Mouse (Mus musculus) heart, embryonic 10.5 days (tissue): ENCODE measurements around the gene Nfil3. TPM values are rescaled to one million over a fixed set of nuclear protein-coding genes. Genes with fewer than 3 reads are reported as not detected.

Experiments used
- DNase-seq: peaks from one replicate; pipeline ENCODE4 v3.0.0-alpha.2; 2017; ENCODE audit warnings: low spot score
- H3K27ac ChIP-seq: fragments of 300-500 bp; sonication (generic); 2 replicates; pipeline ENCODE4 v1.5.1; 2016; ENCODE audit warnings: mild to moderate bottlenecking
- H3K27me3 ChIP-seq: fragments of 300-500 bp; sonication (generic); 2 replicates; pipeline ENCODE4 v1.6.1; 2016; ENCODE audit warnings: mild to moderate bottlenecking; ENCODE audit not compliant: poor library complexity, insufficient read depth, severe bottlenecking
- H3K36me3 ChIP-seq: fragments of 300-500 bp; sonication (generic); 2 replicates; pipeline ENCODE4 v1.6.1; 2016; ENCODE audit warnings: mild to moderate bottlenecking, moderate library complexity
- H3K4me1 ChIP-seq: fragments of 300-500 bp; sonication (generic); 2 replicates; pipeline ENCODE4 v1.6.1; 2016; ENCODE audit warnings: mild to moderate bottlenecking
- H3K4me3 ChIP-seq: fragments of 300-500 bp; sonication (generic); 2 replicates; pipeline ENCODE4 v1.5.1; 2016; ENCODE audit warnings: mild to moderate bottlenecking, moderate library complexity
- H3K9me3 ChIP-seq: fragments of 300-500 bp; sonication (generic); 2 replicates; pipeline ENCODE4 v1.6.1; 2016; ENCODE audit warnings: mild to moderate bottlenecking, moderate library complexity
- WGBS: fragments of 180-500 bp; shearing (Covaris S2); methylation state at CpG from one replicate; pipeline ENCODE4 v1.1.7; 2016; 5-methylcytosine and 5-hydroxymethylcytosine counted together
- polyA plus RNA-seq: library from polyadenylated mRNA; unstranded; fragments of >200 nt; fragmentation: Nextera tagmentation; extraction: Ambion mirVana; gene quantifications from 2 replicates; pipeline ENCODE4 v1.2.1, GENCODE M21; 2016

Nfil3 gene
- polyA plus RNA-seq, 1 experiment from 2014 or later, result 32.7 TPM

DNA sequence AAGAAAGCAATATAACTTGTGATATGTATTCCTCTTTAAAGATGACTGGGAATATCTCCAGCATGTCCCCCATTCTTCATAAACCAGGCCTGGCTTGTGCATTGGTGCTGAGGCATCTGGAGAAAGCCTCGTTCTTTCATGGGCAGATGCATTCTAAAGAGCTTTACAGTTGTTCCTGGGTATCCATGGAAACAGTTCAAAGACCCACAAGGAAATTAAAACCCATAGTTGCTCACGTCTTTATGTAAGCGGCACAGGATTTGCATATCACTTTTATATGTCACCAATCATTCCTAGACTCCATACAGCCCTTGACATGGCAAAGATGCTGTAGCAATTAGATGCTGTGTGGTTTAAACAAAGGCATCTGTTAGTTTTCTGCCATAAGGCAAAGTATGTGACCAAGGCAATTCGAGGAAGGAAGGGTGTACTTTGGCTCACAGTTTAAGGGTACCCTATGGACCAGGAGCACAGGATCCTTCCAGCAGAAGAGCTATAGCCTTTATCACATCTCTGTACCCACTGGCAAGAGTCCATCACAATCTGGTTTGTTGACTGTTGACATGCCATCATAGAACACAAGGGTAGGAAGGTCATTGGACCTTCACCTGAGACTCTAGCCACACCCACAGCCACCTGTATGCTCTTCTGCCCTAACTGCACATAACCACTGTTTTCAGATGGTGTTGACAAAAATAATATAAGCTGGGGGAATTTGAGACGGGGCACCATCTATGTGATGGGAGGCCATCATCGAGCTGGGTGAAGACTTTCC, 26.9 kb downstream of the Nfil3 start:
- Histone ChIP-seq H3K4me3 (no peak overlapping the region), H3K9me3 (no peaks in the 10 kb centered on the region), H3K27me3 (no peaks in the 10 kb centered on the region), H3K36me3 (no peaks in the 10 kb centered on the region), H3K4me1 (no peaks in the 10 kb centered on the region), H3K27ac (no peak overlapping the region)
- DNase-seq, result no peak
- WGBS, result 85% methylated on average over 6 of the region's 6 CpGs

DNA sequence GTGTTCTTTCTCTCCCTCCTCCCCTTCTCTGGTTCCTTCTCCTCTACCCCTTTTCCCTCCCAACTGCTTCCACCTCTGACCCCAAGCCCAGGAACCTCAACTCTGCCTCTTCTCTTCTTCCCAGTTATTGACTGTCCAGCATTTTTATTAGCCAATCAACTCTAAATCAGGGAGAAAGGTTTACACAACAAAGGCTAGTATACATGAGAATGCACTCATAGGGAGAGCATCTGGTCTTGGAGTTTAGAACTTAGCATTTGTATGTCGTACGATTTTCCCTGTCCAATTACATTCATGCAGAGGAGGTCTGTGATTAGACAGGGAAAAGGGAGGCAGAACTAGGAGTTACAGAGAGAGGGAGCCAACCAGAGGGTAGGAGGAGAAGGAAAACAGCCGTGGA, 31.7 kb downstream of the Nfil3 start:
- Histone ChIP-seq H3K36me3 (no peaks in the 10 kb centered on the region), H3K4me3 (no peak overlapping the region), H3K27me3 (no peaks in the 10 kb centered on the region), H3K9me3 (no peaks in the 10 kb centered on the region), H3K27ac (no peak overlapping the region), H3K4me1 (0 out of 2 replicates have a peak, but pooled peaks cover 4% of the 10 kb centered on the region)
- DNase-seq, result no peak
- 88% methylated on average over 3 of the region's 3 CpGs for WGBS

GRCm38 (mm10) chr13:52947545-52947944, 33.3 kb downstream of the Nfil3 start:
- Histone ChIP-seq H3K4me1 (peaks cover 16% of the 10 kb centered on the region; the same call in 1 of the 2 replicates), H3K27me3 (no peaks in the 10 kb centered on the region), H3K27ac (no peak overlapping the region), H3K9me3 (no peaks in the 10 kb centered on the region), H3K4me3 (no peak overlapping the region), H3K36me3 (no peaks in the 10 kb centered on the region)
- 75% methylated on average over 4 of the region's 4 CpGs for WGBS
- DNase-seq, result no peak

- DNase-seq, result no peak
- H3K27me3 ChIP-seq, result no peaks in the 10 kb centered on the region
- H3K9me3 ChIP-seq, result no peaks in the 10 kb centered on the region
- H3K36me3 ChIP-seq, result no peaks in the 10 kb centered on the region
- no peak overlapping the region for H3K4me3 ChIP-seq
- H3K27ac ChIP-seq, result no peak overlapping the region
- 88% methylated on average over 9 of the region's 9 CpGs for WGBS
- H3K4me1 ChIP-seq, result peaks cover 21% of the 10 kb centered on the region
Measured at GRCm38 (mm10) chr13:52945769-52946168, 35.1 kb downstream of the Nfil3 start.

DNA sequence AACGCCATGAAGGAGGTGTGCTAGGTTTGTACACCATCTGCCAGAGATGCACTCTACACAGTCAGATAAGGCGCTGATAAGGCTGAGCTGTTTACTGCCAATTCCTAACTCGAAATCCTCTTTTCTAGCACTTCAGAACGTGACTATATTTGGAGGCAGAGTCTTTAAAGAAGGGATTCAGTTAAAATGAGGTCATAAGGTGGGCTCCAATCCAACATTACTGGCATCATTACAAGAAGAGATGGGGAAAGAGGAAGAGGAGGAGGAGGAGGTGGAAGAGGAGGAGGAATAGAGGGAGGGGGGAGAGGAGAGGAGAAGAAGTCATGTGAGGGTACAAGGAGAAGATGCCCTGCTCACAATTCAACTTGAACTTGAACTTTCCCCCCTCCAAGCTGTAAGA, 36.8 kb downstream of the Nfil3 start:
- H3K36me3 ChIP-seq, result no peaks in the 10 kb centered on the region
- WGBS, result 42% methylated on average over 4 of the region's 4 CpGs
- no peak for DNase-seq
- no peaks in the 10 kb centered on the region for H3K9me3 ChIP-seq
- H3K27me3 ChIP-seq, result no peaks in the 10 kb centered on the region
- H3K4me1 ChIP-seq, result peaks cover 22% of the 10 kb centered on the region
- H3K27ac ChIP-seq, result no peak overlapping the region
- H3K4me3 ChIP-seq, result no peak overlapping the region

DNA sequence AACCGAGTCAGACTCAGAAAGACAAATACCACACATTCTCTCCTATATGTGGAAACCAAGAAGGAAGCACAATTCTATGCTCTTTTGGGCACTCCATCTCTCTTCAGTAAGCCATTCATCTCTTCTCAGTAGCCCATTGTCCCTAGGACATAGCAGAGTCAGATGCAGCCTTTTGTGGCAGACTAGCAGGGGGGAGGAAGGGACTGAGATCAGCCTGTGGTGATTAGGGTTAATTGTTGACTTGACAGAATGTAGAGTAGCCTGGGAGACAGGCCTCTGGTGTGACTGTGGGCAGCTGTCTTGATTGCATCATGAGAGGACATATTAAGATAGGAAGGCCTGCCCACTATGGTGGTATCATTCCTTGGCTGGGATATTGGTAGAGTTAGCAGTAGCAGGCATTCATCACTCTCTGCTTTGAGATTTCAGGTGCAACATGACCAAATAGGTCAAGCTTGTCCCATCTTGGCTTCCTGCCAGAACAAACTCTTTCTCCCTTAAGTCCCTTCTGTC, 37.9 kb downstream of the Nfil3 start:
- WGBS, result 83% methylated on average over 1 of the region's 1 CpGs
- H3K4me1 ChIP-seq, result peaks cover 22% of the 10 kb centered on the region
- H3K4me3 ChIP-seq, result no peak overlapping the region
- DNase-seq, result no peak
- no peaks in the 10 kb centered on the region for H3K36me3 ChIP-seq
- H3K27me3 ChIP-seq, result no peaks in the 10 kb centered on the region
- H3K27ac ChIP-seq, result no peak overlapping the region
- no peaks in the 10 kb centered on the region for H3K9me3 ChIP-seq

GRCm38 (mm10) chr13:52940956-52941355, 39.9 kb downstream of the Nfil3 start:
- Histone ChIP-seq H3K4me3 (no peak overlapping the region), H3K9me3 (no peaks in the 10 kb centered on the region), H3K36me3 (no peaks in the 10 kb centered on the region), H3K4me1 (peaks cover 22% of the 10 kb centered on the region), H3K27ac (no peak overlapping the region), H3K27me3 (no peaks in the 10 kb centered on the region)
- DNase-seq, result no peak
- 78% methylated on average over 7 of the region's 7 CpGs for WGBS

DNA sequence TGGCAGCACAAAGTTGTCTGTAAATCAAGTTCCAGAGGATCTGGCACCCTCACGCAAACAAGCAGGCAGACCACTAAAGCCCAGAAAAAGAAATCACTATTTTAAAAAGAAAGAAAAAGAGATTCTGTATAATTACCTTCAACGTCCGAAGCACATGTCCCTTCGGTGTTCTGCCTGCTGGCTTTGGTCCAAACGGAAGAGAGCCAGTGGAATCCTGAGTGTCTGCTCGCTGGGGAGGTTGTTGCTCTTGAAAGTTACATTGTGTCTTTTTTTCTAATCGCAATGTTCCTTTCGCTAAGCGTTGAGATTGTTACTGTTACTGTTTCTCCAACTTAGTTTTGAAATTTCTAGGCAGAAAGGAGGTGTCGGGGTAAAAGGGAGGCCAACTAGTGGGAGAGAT, 50.3 kb downstream of the Nfil3 start:
- H3K36me3 ChIP-seq, result no peaks in the 10 kb centered on the region
- WGBS, result 54% methylated on average over 10 of the region's 10 CpGs
- H3K27me3 ChIP-seq, result peaks cover 4% of the 10 kb centered on the region; the same call in 1 of the 2 replicates
- no peaks in the 10 kb centered on the region for H3K9me3 ChIP-seq
- DNase-seq, result no peak
- no peak overlapping the region for H3K27ac ChIP-seq
- no peak overlapping the region for H3K4me3 ChIP-seq
- peaks cover 31% of the 10 kb centered on the region for H3K4me1 ChIP-seq

- no peaks in the 10 kb centered on the region for H3K9me3 ChIP-seq
Measured at GRCm38 (mm10) chr13:52929209-52930171, 51.4 kb downstream of the Nfil3 start, which contains the start of gene Auh. Auh (minus strand) TSS chr13:52929681.

GRCm38 (mm10) chr13:52928392-52928791, 52.5 kb downstream of the Nfil3 start:
- WGBS, result 64% methylated on average over 9 of the region's 9 CpGs
- DNase-seq, result peak; percentile 61
- H3K4me3 ChIP-seq, result peak overlapping the region; percentile 82
- H3K36me3 ChIP-seq, result no peaks in the 10 kb centered on the region
- no peaks in the 10 kb centered on the region for H3K27me3 ChIP-seq
- H3K9me3 ChIP-seq, result no peaks in the 10 kb centered on the region
- peak overlapping the region; percentile 93; the same call in 1 of the 2 replicates for H3K27ac ChIP-seq
- peaks cover 31% of the 10 kb centered on the region for H3K4me1 ChIP-seq

More at GRCm38 (mm10) chr13:52929209-52930171, 51.4 kb downstream of the Nfil3 start, which contains the start of gene Auh:
- H3K36me3 ChIP-seq, result no peaks in the 10 kb centered on the region
- peaks cover 4% of the 10 kb centered on the region; the same call in 1 of the 2 replicates for H3K27me3 ChIP-seq
- H3K27ac ChIP-seq, result peak within 1 kb of the TSS; percentile 93
- peak within 1 kb of the TSS; percentile 82 for H3K4me3 ChIP-seq
- DNase-seq, result peak; percentile 94
- 1% methylated on average over 63 of the region's 63 CpGs for WGBS
- H3K4me1 ChIP-seq, result peaks cover 31% of the 10 kb centered on the region

DNA sequence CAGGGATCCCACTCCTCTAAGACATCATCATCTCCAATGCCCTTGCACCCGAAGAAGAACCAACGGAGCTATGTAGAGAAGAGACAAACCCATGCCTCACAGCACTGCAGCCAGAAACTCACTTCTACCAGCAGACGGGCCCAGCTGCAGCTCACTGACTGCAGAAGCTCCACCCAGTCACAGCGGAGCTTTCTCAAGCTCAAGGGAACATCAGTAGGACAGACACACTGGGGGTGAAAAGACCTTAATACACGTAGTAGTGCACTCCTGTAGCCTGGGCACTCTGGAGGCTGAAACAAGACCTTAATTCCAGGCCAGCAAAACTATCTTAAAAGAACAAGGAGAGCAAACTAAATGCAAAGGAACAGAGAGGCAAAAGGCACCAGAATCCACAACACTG, 56.4 kb downstream of the Nfil3 start:
- Histone ChIP-seq H3K4me1 (peaks cover 47% of the 10 kb centered on the region), H3K9me3 (no peaks in the 10 kb centered on the region), H3K36me3 (no peaks in the 10 kb centered on the region), H3K27ac (no peak overlapping the region), H3K4me3 (no peak overlapping the region), H3K27me3 (no peaks in the 10 kb centered on the region)
- DNase-seq, result no peak
- WGBS, result 78% methylated on average over 5 of the region's 5 CpGs

DNA sequence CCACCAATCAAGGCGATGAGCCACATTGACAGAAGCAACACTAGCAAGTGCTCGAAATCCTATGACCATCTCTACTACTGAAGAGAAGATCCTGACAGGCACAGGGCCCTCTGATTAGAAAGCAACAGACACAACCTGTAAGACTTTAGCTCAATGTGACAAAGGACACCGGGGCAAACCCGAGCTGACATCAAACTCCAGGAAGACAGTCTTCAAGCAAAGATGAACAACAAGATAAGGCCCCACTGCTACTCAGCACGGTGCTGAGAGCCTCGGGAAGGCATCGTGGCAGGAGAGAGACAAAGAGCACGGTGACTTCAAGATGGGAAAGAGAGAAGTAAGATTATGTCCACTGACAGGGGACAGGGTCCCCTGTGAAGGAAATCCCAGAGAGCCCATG, 58.9 kb downstream of the Nfil3 start:
- DNase-seq, result no peak
- WGBS, result 56% methylated on average over 8 of the region's 8 CpGs
- Histone ChIP-seq H3K4me3 (no peak overlapping the region), H3K36me3 (peaks cover 7% of the 10 kb centered on the region; the same call in 1 of the 2 replicates), H3K9me3 (no peaks in the 10 kb centered on the region), H3K4me1 (peaks cover 30% of the 10 kb centered on the region), H3K27me3 (no peaks in the 10 kb centered on the region), H3K27ac (no peak overlapping the region)
